ENCODE assay signal across 26 mouse cellular contexts in the genomic region with DNA sequence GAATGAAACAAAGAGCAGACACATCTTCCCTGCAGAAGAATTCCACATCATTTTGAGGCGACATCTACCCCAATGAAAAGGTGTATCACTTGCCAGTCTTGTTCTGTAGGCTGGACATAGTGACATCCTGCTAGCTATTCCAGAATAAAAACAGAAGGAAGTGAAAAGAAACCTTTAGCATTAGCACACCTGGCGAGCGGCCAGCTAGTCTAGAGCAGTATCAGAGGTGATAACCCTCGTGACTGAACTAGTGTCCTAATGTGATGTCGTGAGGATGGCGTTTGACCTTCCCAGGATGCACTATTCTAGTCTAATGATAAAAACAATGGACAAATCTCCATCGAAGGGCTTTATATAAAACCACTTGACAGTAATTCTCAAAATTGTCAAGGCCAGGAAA. TPM values are rescaled to one million over a fixed set of nuclear protein-coding genes. Genes with fewer than 3 reads are reported as not detected.
DNase-seq lines count a peak whose midpoint lies in the region; ATAC-seq and TF ChIP-seq lines count a peak whose summit lies in the region.
"Had no signal": no experiment of that assay in that cellular context is flagged by ENCODE, and none has a peak within 500 bp of the region (broad histone marks: within the 10 kb centered on the region; RNA-seq: fewer than 3 reads in every experiment).

No protein-coding gene starts in this region.

- DNase-seq in cerebellum, adult 11-12 months: peak; percentile 59
- DNase-seq in cerebellum, adult 9-10 months: no peak
- peak; percentile 40 to 41 for DNase-seq in cerebellum, postnatal 36 days
- DNase-seq in cerebellum, adult 8-10 months: no peak
- DNase-seq in testis, postnatal 10 days (ENCODE audit: low spot score): peak; percentile 55
- DNase-seq in testis, postnatal 14 days (ENCODE audit: low spot score): no peak
- DNase-seq: adrenal gland, adult 8-10 months; adrenal gland, postnatal 25 days; forebrain, postnatal 0 days; gastrocnemius, adult 2 months; gastrocnemius, postnatal 14 days; heart, adult 2 months; heart, postnatal 10 days; heart, postnatal 36 days had no signal

- H3K9ac ChIP-seq in intestine, postnatal 0 days (ENCODE audit: low read depth, low read length): no peak overlapping the region
- no peak overlapping the region for H3K9ac ChIP-seq in intestine, embryonic 15.5 days
- H3K9ac ChIP-seq: embryonic facial prominence, embryonic 12.5 days; embryonic facial prominence, embryonic 15.5 days; forebrain, postnatal 0 days; heart, embryonic 12.5 days; heart, embryonic 15.5 days; hindbrain, embryonic 13.5 days had no signal

- 35% methylated on average over 7 of the region's 7 CpGs for WGBS in intestine, postnatal 0 days
- 68% methylated on average over 7 of the region's 7 CpGs for WGBS in intestine, embryonic 15.5 days

- TF ChIP-seq CTCF in intestine, postnatal 0 days (IDR thresholded peaks at IDR 0.05; ENCODE audit: low read depth): no peak

- H3K4me1 ChIP-seq in intestine, postnatal 0 days (replicated peaks; ENCODE audit: control insufficient read depth, insufficient read depth, low read length): peaks cover 25% of the 10 kb centered on the region
- peaks cover 13% of the 10 kb centered on the region for H3K4me1 ChIP-seq in intestine, embryonic 15.5 days (replicated peaks)
- H3K4me1 ChIP-seq: embryonic facial prominence, embryonic 12.5 days; embryonic facial prominence, embryonic 15.5 days; hindbrain, embryonic 13.5 days had no signal

- H3K4me2 ChIP-seq in intestine, postnatal 0 days (replicated peaks; ENCODE audit: low read depth): no peak overlapping the region
- no peak overlapping the region for H3K4me2 ChIP-seq in intestine, embryonic 15.5 days (replicated peaks)
- H3K4me2 ChIP-seq: embryonic facial prominence, embryonic 12.5 days; embryonic facial prominence, embryonic 15.5 days; heart, embryonic 12.5 days; heart, embryonic 15.5 days; hindbrain, embryonic 13.5 days had no signal

- no peaks in the 10 kb centered on the region for H3K27me3 ChIP-seq in intestine, postnatal 0 days (replicated peaks; ENCODE audit: control insufficient read depth, insufficient read depth, low read length)
- no peaks in the 10 kb centered on the region for H3K27me3 ChIP-seq in intestine, embryonic 15.5 days (replicated peaks)
- H3K27me3 ChIP-seq: embryonic facial prominence, embryonic 12.5 days; embryonic facial prominence, embryonic 15.5 days; heart, embryonic 12.5 days; heart, embryonic 15.5 days; hindbrain, embryonic 13.5 days had no signal

- no peak overlapping the region for H3K4me3 ChIP-seq in intestine, postnatal 0 days (ENCODE audit: low read depth, low read length)
- no peak overlapping the region for H3K4me3 ChIP-seq in intestine, embryonic 15.5 days (replicated peaks)
- H3K4me3 ChIP-seq: embryonic facial prominence, embryonic 12.5 days; embryonic facial prominence, embryonic 15.5 days; gastrocnemius, adult 2 months; heart, adult 2 months; heart, embryonic 12.5 days; heart, embryonic 15.5 days; hindbrain, embryonic 10.5 days; hindbrain, embryonic 13.5 days had no signal

- H3K9me3 ChIP-seq in intestine, postnatal 0 days (ENCODE audit: control insufficient read depth): no peaks in the 10 kb centered on the region
- no peaks in the 10 kb centered on the region for H3K9me3 ChIP-seq in intestine, embryonic 15.5 days
- H3K9me3 ChIP-seq: embryonic facial prominence, embryonic 12.5 days; embryonic facial prominence, embryonic 15.5 days; heart, embryonic 12.5 days; heart, embryonic 15.5 days; hindbrain, embryonic 10.5 days; hindbrain, embryonic 13.5 days had no signal

- no peaks in the 10 kb centered on the region for H3K36me3 ChIP-seq in intestine, postnatal 0 days (ENCODE audit: control insufficient read depth, insufficient read depth)
- H3K36me3 ChIP-seq in intestine, embryonic 15.5 days: no peaks in the 10 kb centered on the region
- H3K36me3 ChIP-seq: embryonic facial prominence, embryonic 12.5 days; embryonic facial prominence, embryonic 15.5 days; heart, embryonic 12.5 days; heart, embryonic 15.5 days; hindbrain, embryonic 10.5 days; hindbrain, embryonic 13.5 days had no signal

- peak overlapping the region; percentile 46; the same call in 1 of the 2 replicates for H3K27ac ChIP-seq in intestine, postnatal 0 days (ENCODE audit: low read depth, low read length)
- H3K27ac ChIP-seq in intestine, embryonic 15.5 days: no peak overlapping the region
- H3K27ac ChIP-seq: embryonic facial prominence, embryonic 12.5 days; embryonic facial prominence, embryonic 15.5 days; gastrocnemius, adult 2 months; heart, adult 2 months; hindbrain, embryonic 10.5 days; hindbrain, embryonic 13.5 days had no signal

- 0 out of 2 replicates have a peak, but pooled peaks have one; percentile 29 for ATAC-seq in intestine, postnatal 0 days
- ATAC-seq in intestine, embryonic 15.5 days: no peak
- ATAC-seq: activated CD4-positive, CD25-positive, alpha-beta regulatory T cell, adult 4 months; forebrain, embryonic 14.5 days; forebrain, postnatal 0 days; hindbrain, embryonic 16.5 days; intestine, embryonic 16.5 days had no signal

RNA-seq across cellular contexts. Expression of a gene that starts 33.7 kb away (rescaled TPM):
- 29.4 and 31.5 TPM in 2 replicates for polyA plus RNA-seq in intestine, postnatal 0 days (2015; fragmentation: Nextera tagmentation; extraction: Ambion mirVana)
- polyA plus RNA-seq in intestine, embryonic 15.5 days (2015; fragmentation: Nextera tagmentation; extraction: Ambion mirVana): 17.2 and 18.2 TPM in 2 replicates

RNA-seq across cellular contexts. Expression of a gene that starts 44.8 kb away (rescaled TPM):
- 40.5 and 45.0 TPM in 2 replicates for polyA plus RNA-seq in intestine, postnatal 0 days (2015; fragmentation: Nextera tagmentation; extraction: Ambion mirVana)
- polyA plus RNA-seq in intestine, embryonic 15.5 days (2015; fragmentation: Nextera tagmentation; extraction: Ambion mirVana): 44.5 and 50.0 TPM in 2 replicates

Comparison
In these comparisons a context has a peak if more than half of its experiments do, and no peak if none do; other contexts are left out.
1. DNase-seq: peak in cerebellum, adult 11-12 months (single experiment), cerebellum, postnatal 36 days (2 of 2) and testis, postnatal 10 days (single experiment); none in cerebellum, adult 9-10 months (single experiment), cerebellum, adult 8-10 months (single experiment) and testis, postnatal 14 days (single experiment).